8 mouse cellular contexts compared by ENCODE assay signal in the genomic region with DNA sequence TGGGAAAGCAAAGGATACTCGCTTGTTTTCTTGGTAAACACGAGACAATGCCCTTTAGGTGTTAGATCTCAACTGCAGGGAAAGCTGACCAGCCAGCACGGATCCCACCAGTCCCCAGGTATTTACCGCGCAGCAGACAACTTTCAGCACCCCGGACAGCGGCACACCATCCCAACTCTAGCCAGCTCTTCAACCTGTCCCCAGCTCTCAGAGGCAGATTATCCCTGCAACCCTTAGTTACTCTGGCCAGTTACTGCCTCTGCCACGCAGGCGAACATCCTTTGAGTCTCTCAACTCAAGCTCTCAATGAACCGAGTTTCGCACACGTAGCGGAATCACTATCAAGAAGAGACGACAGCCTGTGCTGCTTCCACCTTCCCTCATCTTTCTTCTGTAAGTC. TPM values are rescaled to one million over a fixed set of nuclear protein-coding genes. Genes with fewer than 3 reads are reported as not detected.
DNase-seq lines count a peak whose midpoint lies in the region; ATAC-seq and TF ChIP-seq lines count a peak whose summit lies in the region.

No protein-coding gene starts in this region.

- H3K27ac ChIP-seq in hindbrain, embryonic 12.5 days: no peak overlapping the region
- no peak overlapping the region for H3K27ac ChIP-seq in stomach, postnatal 0 days (replicated peaks)

- no peak for ATAC-seq in hindbrain, embryonic 12.5 days (ENCODE audit: low FRiP score)
- no peak for ATAC-seq in stomach, postnatal 0 days (ENCODE audit: low FRiP score, low TSS enrichment)

- peak overlapping the region; percentile 65 for H3K9ac ChIP-seq in hindbrain, embryonic 12.5 days
- no peak overlapping the region for H3K9ac ChIP-seq in stomach, postnatal 0 days (ENCODE audit: low read length)

- peaks cover 32% of the 10 kb centered on the region for H3K27me3 ChIP-seq in hindbrain, embryonic 12.5 days
- 0 out of 2 replicates have a peak, but pooled peaks cover 2% of the 10 kb centered on the region for H3K27me3 ChIP-seq in stomach, postnatal 0 days (ENCODE audit: control insufficient read depth, insufficient read depth, low read length)

- no peak for TF ChIP-seq CTCF in stomach, postnatal 0 days (IDR thresholded peaks at IDR 0.05; ENCODE audit: low read depth)

- H3K4me2 ChIP-seq in hindbrain, embryonic 12.5 days (replicated peaks): peak overlapping the region; percentile 81
- H3K4me2 ChIP-seq in stomach, postnatal 0 days (replicated peaks; ENCODE audit: low read depth): no peak overlapping the region

- H3K4me3 ChIP-seq in hindbrain, embryonic 12.5 days: peak overlapping the region; percentile 54
- H3K4me3 ChIP-seq in stomach, postnatal 0 days (ENCODE audit: low read depth, low read length): no peak overlapping the region

- DNase-seq in kidney, adult 18-20 months: peak; percentile 16
- DNase-seq in kidney, adult 11 months: no peak
- DNase-seq in NIH3T3 (ENCODE audit: low read depth): peak; percentile 70
- DNase-seq in embryo, embryonic 9.5 days (ENCODE audit: extremely low spot score): peak; percentile 74
- DNase-seq in lung, postnatal 14 days: peak; percentile 41
- peak; percentile 61 for DNase-seq in stomach, postnatal 0 days (ENCODE audit: low spot score)
- DNase-seq in natural killer cell, adult 2 months (ENCODE audit: low spot score in 2 of 2): no peak

- 3% methylated on average over 14 of the region's 14 CpGs for WGBS in hindbrain, embryonic 12.5 days
- 5% methylated on average over 14 of the region's 14 CpGs for WGBS in stomach, postnatal 0 days

- H3K4me1 ChIP-seq in hindbrain, embryonic 12.5 days: peaks cover 14% of the 10 kb centered on the region
- no peaks in the 10 kb centered on the region for H3K4me1 ChIP-seq in stomach, postnatal 0 days (replicated peaks; ENCODE audit: control insufficient read depth, insufficient read depth)

- H3K9me3 ChIP-seq in hindbrain, embryonic 12.5 days (replicated peaks): no peaks in the 10 kb centered on the region
- no peaks in the 10 kb centered on the region for H3K9me3 ChIP-seq in stomach, postnatal 0 days (ENCODE audit: control insufficient read depth, low read length)

- no peaks in the 10 kb centered on the region for H3K36me3 ChIP-seq in hindbrain, embryonic 12.5 days
- no peaks in the 10 kb centered on the region for H3K36me3 ChIP-seq in stomach, postnatal 0 days (ENCODE audit: control insufficient read depth, insufficient read depth, low read length)

- TF ChIP-seq EP300 in stomach, postnatal 0 days (optimal IDR thresholded peaks at IDR 0.05): no peak

RNA-seq across cellular contexts. Expression of a gene that starts 1.3 kb away (rescaled TPM):
- 2.0 TPM in 2 replicates for polyA plus RNA-seq in hindbrain, embryonic 12.5 days (2016; fragmentation: Nextera tagmentation; extraction: Ambion mirVana)
- polyA plus RNA-seq in stomach, postnatal 0 days (2015; fragmentation: Nextera tagmentation; extraction: Ambion mirVana): 0.42 and 0.55 TPM in 2 replicates

Comparison
In these comparisons a context has a peak if more than half of its experiments do, and no peak if none do; other contexts are left out.
1. DNase-seq: peak in kidney, adult 18-20 months (single experiment), NIH3T3 (single experiment), embryo, embryonic 9.5 days (single experiment), lung, postnatal 14 days (single experiment) and stomach, postnatal 0 days (single experiment); none in kidney, adult 11 months (single experiment) and natural killer cell, adult 2 months (0 of 2).